Mouse (Mus musculus): ENCODE data around the gene Homer2. TPM values are rescaled to one million over a fixed set of nuclear protein-coding genes. Genes with fewer than 3 reads are reported as not detected.

Homer2 gene
- polyA plus RNA-seq, 1 experiment from 2014 or later = 30.1 TPM

DNA sequence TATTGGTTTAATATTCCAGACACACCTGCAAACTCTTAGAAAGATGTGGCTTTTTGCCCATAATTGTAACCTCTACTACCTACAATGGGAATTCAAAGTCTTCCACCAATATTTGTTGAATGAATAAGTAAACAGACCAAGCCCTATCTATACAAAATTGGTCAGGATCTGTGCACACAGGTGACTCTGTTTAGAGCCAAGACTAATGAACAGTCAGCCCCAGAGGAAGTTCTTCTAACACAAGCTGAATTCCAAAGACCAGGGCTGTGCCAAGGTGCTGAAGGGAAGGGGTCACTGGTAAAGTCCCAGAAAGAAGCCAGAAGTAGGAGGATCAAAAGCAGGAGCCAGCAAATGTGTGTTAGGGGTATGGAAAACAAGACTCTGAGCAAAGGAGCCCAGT, 838 bp upstream of the Homer2 start:
- no peak for DNase-seq (ENCODE audit: low spot score)
- Histone ChIP-seq H3K9ac (ENCODE audit: low read length) (no peak overlapping the region), H3K4me1 (replicated peaks; ENCODE audit: control insufficient read depth, insufficient read depth, low read length) (peaks cover 6% of the 10 kb centered on the region; the same call in 1 of the 2 replicates), H3K27ac (ENCODE audit: low read depth, low read length) (no peak overlapping the region), H3K27me3 (ENCODE audit: control insufficient read depth, insufficient read depth, low read length) (peaks cover 5% of the 10 kb centered on the region; the same call in 1 of the 2 replicates), H3K9me3 (ENCODE audit: control insufficient read depth, low read length) (no peaks in the 10 kb centered on the region), H3K4me3 (ENCODE audit: low read depth, low read length) (no peak overlapping the region), H3K4me2 (ENCODE audit: low read depth, low read length, severe bottlenecking) (no peak overlapping the region), H3K36me3 (ENCODE audit: control insufficient read depth, insufficient read depth, low read length) (no peaks in the 10 kb centered on the region)
- no peak for ATAC-seq (replicated peaks; ENCODE audit: low FRiP score)

DNA sequence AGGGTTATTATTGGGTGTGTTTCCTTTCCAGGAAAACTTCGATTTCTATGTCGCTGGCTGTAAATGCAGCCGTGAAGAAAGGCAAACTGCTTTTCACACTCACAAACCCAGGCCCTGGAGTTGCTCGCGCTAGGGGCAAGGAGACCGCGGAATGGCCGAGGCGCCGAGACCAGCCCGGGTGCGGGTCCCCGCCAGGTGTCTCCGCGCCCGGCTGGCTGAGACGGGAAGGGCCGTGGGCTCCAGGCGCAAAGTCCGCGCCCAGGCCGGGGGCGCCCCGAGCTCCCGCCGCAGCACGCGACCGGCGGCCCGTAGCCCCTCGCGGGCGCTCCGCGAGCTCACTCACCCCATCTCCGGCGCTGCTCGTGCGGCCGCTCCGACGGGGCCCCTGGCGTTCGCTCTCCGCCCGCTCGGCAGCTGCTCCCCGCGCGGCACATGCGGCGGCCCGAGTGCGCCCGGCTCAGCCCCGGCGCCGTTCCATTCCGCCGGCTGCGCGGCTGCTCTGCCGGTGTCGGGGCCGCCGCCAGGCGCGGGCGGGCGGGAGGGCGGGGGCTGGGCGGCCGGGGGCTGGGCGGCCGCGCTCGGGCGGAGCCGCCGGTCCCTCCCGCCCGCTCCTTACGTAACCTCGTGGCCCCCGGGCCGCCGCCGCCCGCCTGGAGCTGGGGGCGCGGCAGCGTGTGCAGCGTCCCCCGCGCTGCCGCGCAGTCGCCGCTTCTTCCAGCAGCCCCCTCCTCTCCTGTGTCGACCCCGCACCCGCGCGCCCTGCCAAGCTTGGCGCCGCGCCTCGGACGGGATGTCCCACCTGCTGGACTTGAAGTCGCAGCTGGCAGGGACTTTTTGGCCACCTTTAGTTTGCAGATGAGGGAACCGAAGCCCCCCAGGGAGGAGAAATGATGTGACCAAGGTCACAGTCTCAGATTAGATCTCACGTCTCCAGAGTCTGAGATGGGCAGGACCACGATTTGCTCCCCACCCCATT, 623 bp downstream of the Homer2 start:
- Histone ChIP-seq H3K27me3 (ENCODE audit: control insufficient read depth, insufficient read depth, low read length) (peaks cover 5% of the 10 kb centered on the region; the same call in 1 of the 2 replicates), H3K9me3 (ENCODE audit: control insufficient read depth, low read length) (no peaks in the 10 kb centered on the region), H3K4me2 (ENCODE audit: low read depth, low read length, severe bottlenecking) (peak overlapping the region; percentile 86), H3K36me3 (ENCODE audit: control insufficient read depth, insufficient read depth, low read length) (no peaks in the 10 kb centered on the region), H3K4me1 (replicated peaks; ENCODE audit: control insufficient read depth, insufficient read depth, low read length) (peaks cover 6% of the 10 kb centered on the region; the same call in 1 of the 2 replicates), H3K9ac (ENCODE audit: low read length) (peak overlapping the region; percentile 75), H3K27ac (ENCODE audit: low read depth, low read length) (no peak overlapping the region), H3K4me3 (ENCODE audit: low read depth, low read length) (peak overlapping the region; percentile 65)
- ATAC-seq (replicated peaks; ENCODE audit: low FRiP score) = peak; percentile 79
- WGBS = under 1% methylated on average over 108 of the region's 114 CpGs
- DNase-seq (ENCODE audit: low spot score) = peak; percentile 72

DNA sequence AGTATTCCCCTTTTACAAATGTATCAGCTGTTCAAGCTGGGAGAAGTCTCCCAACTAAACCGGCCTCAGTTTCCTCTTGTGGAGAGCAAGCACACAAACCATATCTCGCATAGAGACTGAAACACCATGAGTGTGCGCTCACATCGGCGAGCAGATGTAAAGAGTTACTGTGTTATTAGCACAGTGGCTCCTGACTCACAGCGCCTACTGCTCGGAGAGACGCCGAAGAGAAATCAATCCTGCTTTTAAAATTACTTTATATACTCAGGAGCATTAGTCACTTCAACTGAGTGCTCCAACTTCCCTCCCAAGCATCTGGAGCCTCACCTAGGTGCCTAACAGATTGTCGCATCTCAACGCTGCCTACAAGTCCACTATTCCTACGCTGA, 1.3 kb downstream of the Homer2 start:
- peak overlapping the region; percentile 75 for H3K9ac ChIP-seq (ENCODE audit: low read length)
- H3K4me1 ChIP-seq (replicated peaks; ENCODE audit: control insufficient read depth, insufficient read depth, low read length) = peaks cover 6% of the 10 kb centered on the region; the same call in 1 of the 2 replicates
- H3K27me3 ChIP-seq (ENCODE audit: control insufficient read depth, insufficient read depth, low read length) = peaks cover 5% of the 10 kb centered on the region; the same call in 1 of the 2 replicates
- ATAC-seq (replicated peaks; ENCODE audit: low FRiP score) = no peak
- no peaks in the 10 kb centered on the region for H3K9me3 ChIP-seq (ENCODE audit: control insufficient read depth, low read length)
- H3K4me2 ChIP-seq (ENCODE audit: low read depth, low read length, severe bottlenecking) = peak overlapping the region; percentile 86
- H3K4me3 ChIP-seq (ENCODE audit: low read depth, low read length) = peak overlapping the region; percentile 65
- no peak for DNase-seq (ENCODE audit: low spot score)
- WGBS = 37% methylated on average over 12 of the region's 12 CpGs
- no peak overlapping the region for H3K27ac ChIP-seq (ENCODE audit: low read depth, low read length)
- H3K36me3 ChIP-seq (ENCODE audit: control insufficient read depth, insufficient read depth, low read length) = no peaks in the 10 kb centered on the region

DNA sequence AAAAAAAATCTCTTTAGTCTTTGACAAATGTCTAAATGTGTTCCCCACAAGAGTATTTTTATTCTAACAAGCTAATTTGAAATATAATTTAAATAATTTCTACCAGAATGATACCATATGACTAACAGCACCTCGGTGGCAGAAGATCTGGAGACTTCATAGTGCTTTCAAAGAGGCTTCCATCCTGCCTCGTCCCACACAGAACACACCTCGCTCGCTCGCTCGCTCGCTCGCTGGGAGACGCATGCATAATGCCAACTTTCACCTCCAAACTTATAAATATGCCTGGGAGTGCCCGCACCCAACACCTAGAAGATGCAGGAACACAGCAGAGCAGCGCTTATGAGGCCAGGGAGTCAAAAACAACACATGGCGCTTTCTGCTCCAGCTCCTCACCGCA, 9.0 kb downstream of the Homer2 start:
- Histone ChIP-seq H3K4me1 (replicated peaks; ENCODE audit: control insufficient read depth, insufficient read depth, low read length) (no peaks in the 10 kb centered on the region), H3K36me3 (ENCODE audit: control insufficient read depth, insufficient read depth, low read length) (no peaks in the 10 kb centered on the region), H3K9ac (ENCODE audit: low read length) (no peak overlapping the region), H3K4me3 (ENCODE audit: low read depth, low read length) (no peak overlapping the region), H3K9me3 (ENCODE audit: control insufficient read depth, low read length) (no peaks in the 10 kb centered on the region), H3K27ac (ENCODE audit: low read depth, low read length) (no peak overlapping the region), H3K27me3 (ENCODE audit: control insufficient read depth, insufficient read depth, low read length) (no peaks in the 10 kb centered on the region), H3K4me2 (ENCODE audit: low read depth, low read length, severe bottlenecking) (no peak overlapping the region)
- ATAC-seq (replicated peaks; ENCODE audit: low FRiP score) (no peak), DNase-seq (ENCODE audit: low spot score) (no peak)
- 93% methylated on average over 13 of the region's 13 CpGs for WGBS

DNA sequence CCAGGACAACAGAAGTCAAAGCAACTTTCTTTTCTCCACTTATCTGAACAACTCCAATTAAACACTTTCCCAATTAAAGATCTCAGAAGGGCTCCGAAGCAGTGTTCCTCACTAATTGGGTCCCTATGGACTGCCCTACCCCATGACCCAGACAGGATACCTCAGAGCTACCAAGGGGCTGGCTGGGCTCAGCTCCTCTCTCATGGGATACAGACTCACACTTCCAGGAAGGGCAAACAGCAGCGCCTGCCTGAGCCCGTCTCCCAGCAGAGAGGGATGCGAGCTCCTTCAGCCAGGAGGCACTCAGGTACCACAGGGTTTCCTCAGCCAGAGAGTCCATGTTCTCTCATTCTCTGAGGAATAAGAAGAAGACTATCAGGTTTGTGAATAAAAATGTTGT, 9.4 kb downstream of the Homer2 start:
- H3K27me3 ChIP-seq (ENCODE audit: control insufficient read depth, insufficient read depth, low read length) = no peaks in the 10 kb centered on the region
- H3K4me2 ChIP-seq (ENCODE audit: low read depth, low read length, severe bottlenecking) = no peak overlapping the region
- no peaks in the 10 kb centered on the region for H3K4me1 ChIP-seq (replicated peaks; ENCODE audit: control insufficient read depth, insufficient read depth, low read length)
- H3K27ac ChIP-seq (ENCODE audit: low read depth, low read length) = no peak overlapping the region
- no peaks in the 10 kb centered on the region for H3K36me3 ChIP-seq (ENCODE audit: control insufficient read depth, insufficient read depth, low read length)
- no peak for ATAC-seq (replicated peaks; ENCODE audit: low FRiP score)
- WGBS = 64% methylated on average over 4 of the region's 4 CpGs
- no peak for DNase-seq (ENCODE audit: low spot score)
- H3K4me3 ChIP-seq (ENCODE audit: low read depth, low read length) = no peak overlapping the region
- H3K9me3 ChIP-seq (ENCODE audit: control insufficient read depth, low read length) = no peaks in the 10 kb centered on the region
- no peak overlapping the region for H3K9ac ChIP-seq (ENCODE audit: low read length)

DNA sequence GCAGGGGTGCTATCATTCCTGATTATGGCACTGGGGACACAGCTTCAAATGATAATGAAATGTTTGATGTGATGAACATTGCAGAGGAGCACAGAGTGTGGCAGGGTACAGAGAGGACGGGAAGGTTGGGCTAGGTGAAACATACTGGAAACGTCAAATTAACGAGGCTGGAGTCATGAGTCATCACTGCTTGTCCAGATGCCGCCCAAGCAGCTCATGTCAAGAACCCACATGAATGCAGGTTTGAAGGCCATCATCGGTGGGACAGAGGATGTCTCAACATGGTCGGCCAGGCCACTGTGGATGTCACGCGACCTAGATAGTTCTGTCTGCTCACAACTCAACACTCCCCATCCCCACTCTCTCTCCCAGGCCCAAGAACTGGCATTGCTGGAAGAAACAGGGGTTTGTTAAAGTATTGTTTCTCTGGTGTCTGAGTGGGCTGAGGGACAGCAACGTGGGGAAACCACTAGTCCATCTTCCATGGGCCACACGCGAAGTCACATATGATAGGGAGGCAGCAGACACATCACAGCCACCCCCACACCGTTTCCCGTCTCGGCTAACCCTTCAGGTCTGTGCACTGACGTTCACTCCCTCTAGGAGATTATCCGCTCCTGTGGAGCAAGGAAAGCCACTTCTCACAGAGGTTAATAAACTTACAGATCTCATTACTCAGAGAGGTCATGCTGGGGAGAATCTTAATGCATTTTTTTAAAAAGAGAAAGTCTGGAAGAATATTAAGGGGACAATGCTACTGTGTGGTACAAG, 11.4 kb downstream of the Homer2 start:
- H3K4me2 ChIP-seq (ENCODE audit: low read depth, low read length, severe bottlenecking) = no peak overlapping the region
- DNase-seq (ENCODE audit: low spot score) (no peak), ATAC-seq (replicated peaks; ENCODE audit: low FRiP score) (no peak)
- no peak overlapping the region for H3K27ac ChIP-seq (ENCODE audit: low read depth, low read length)
- H3K9ac ChIP-seq (ENCODE audit: low read length) = no peak overlapping the region
- no peaks in the 10 kb centered on the region for H3K4me1 ChIP-seq (replicated peaks; ENCODE audit: control insufficient read depth, insufficient read depth, low read length)
- WGBS = 81% methylated on average over 16 of the region's 16 CpGs
- H3K9me3 ChIP-seq (ENCODE audit: control insufficient read depth, low read length) = no peaks in the 10 kb centered on the region
- H3K4me3 ChIP-seq (ENCODE audit: low read depth, low read length) = no peak overlapping the region
- H3K27me3 ChIP-seq (ENCODE audit: control insufficient read depth, insufficient read depth, low read length) = no peaks in the 10 kb centered on the region
- no peaks in the 10 kb centered on the region for H3K36me3 ChIP-seq (ENCODE audit: control insufficient read depth, insufficient read depth, low read length)

DNA sequence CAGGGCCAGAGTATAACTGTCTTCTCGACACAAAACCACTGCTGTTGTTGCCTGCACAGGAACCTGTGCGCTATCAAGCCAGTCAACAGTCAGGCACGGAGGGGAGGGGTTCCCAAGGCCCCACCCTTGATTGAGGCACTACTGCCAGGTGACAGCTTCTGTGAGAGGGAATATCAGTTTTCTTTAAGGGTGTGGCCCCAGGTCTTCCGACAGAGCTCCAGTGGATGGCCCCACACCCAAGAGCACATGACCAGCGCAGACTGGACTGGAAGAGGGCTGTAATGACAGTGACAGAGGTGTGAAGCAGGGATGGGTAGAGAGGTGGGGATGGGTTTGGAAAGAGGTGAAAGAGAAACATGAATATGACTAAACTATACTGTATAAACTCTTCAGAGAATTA, 16.3 kb downstream of the Homer2 start:
- DNase-seq (ENCODE audit: low spot score) (no peak), ATAC-seq (replicated peaks; ENCODE audit: low FRiP score) (no peak)
- Histone ChIP-seq H3K27me3 (ENCODE audit: control insufficient read depth, insufficient read depth, low read length) (no peaks in the 10 kb centered on the region), H3K36me3 (ENCODE audit: control insufficient read depth, insufficient read depth, low read length) (no peaks in the 10 kb centered on the region), H3K9me3 (ENCODE audit: control insufficient read depth, low read length) (no peaks in the 10 kb centered on the region), H3K4me3 (ENCODE audit: low read depth, low read length) (no peak overlapping the region), H3K4me2 (ENCODE audit: low read depth, low read length, severe bottlenecking) (no peak overlapping the region), H3K4me1 (replicated peaks; ENCODE audit: control insufficient read depth, insufficient read depth, low read length) (no peaks in the 10 kb centered on the region), H3K27ac (ENCODE audit: low read depth, low read length) (no peak overlapping the region), H3K9ac (ENCODE audit: low read length) (no peak overlapping the region)
- 89% methylated on average over 5 of the region's 5 CpGs for WGBS

DNA sequence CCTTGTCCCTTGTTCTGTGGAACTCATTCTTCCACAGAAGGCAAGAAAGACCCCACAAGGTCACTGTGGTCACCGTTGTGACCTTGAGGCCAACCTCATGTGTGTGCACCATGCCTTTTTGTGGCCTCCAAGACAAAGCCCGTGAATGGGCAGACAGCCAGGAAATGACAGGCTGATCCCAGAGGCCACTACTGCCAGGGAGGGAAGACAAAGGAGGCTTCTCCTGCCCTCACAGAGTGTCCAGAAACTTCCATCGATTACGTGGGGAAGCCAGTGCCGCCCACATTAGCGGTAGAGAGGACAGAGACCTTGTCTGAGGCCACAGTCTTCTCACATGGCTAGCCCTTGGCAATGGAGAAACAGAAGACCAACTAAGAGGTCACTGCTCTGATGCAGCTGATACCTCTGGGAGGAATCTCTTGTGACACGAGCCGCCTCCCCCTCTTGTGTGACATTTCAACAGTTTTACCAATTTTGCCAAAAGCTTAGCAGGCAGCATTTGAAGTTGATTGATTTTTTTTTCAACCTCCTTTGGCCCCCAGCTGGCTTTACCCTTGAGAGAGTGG, 18.1 kb downstream of the Homer2 start:
- H3K9ac ChIP-seq (ENCODE audit: low read length) = no peak overlapping the region
- ATAC-seq (replicated peaks; ENCODE audit: low FRiP score) (no peak), DNase-seq (ENCODE audit: low spot score) (no peak)
- no peak overlapping the region for H3K4me2 ChIP-seq (ENCODE audit: low read depth, low read length, severe bottlenecking)
- no peak overlapping the region for H3K4me3 ChIP-seq (ENCODE audit: low read depth, low read length)
- no peaks in the 10 kb centered on the region for H3K4me1 ChIP-seq (replicated peaks; ENCODE audit: control insufficient read depth, insufficient read depth, low read length)
- no peaks in the 10 kb centered on the region for H3K36me3 ChIP-seq (ENCODE audit: control insufficient read depth, insufficient read depth, low read length)
- H3K27ac ChIP-seq (ENCODE audit: low read depth, low read length) = no peak overlapping the region
- no peaks in the 10 kb centered on the region for H3K9me3 ChIP-seq (ENCODE audit: control insufficient read depth, low read length)
- WGBS = 76% methylated on average over 8 of the region's 8 CpGs
- no peaks in the 10 kb centered on the region for H3K27me3 ChIP-seq (ENCODE audit: control insufficient read depth, insufficient read depth, low read length)

Data from forebrain, embryonic 11.5 days (tissue).